Mouse (Mus musculus): ENCODE data around the gene Xpr1. TPM values are rescaled to one million over a fixed set of nuclear protein-coding genes. Genes with fewer than 3 reads are reported as not detected.

The Xpr1 gene
- 10 to 100 TPM; 86.6 to 97.3 (median 93.7) TPM for total RNA-seq (2022)

GRCm38 (mm10) chr1:155416701-155417677 is at the start of gene Xpr1:
Xpr1 (minus strand) TSS chr1:155417415.
- peak; percentile 88 to 94 for DNase-seq (ENCODE audit: low spot score in 2 of 2)

GRCm38 (mm10) chr1:155463442-155463841 is 46.2 kb upstream of the Xpr1 start:
- DNase-seq (ENCODE audit: low spot score in 2 of 2) = no peak

GRCm38 (mm10) chr1:155462582-155462981 is 45.4 kb upstream of the Xpr1 start:
- DNase-seq (ENCODE audit: low spot score in 2 of 2) = no peak

- DNase-seq (ENCODE audit: low spot score in 2 of 2) = no peak
These were observed 40.3 kb upstream of the Xpr1 start for GRCm38 (mm10) chr1:155457532-155457931.

- no peak for DNase-seq (ENCODE audit: low spot score in 2 of 2)
These were observed 36.0 kb upstream of the Xpr1 start for GRCm38 (mm10) chr1:155453180-155453579.

- DNase-seq (ENCODE audit: low spot score in 2 of 2) = no peak
These were observed 31.7 kb upstream of the Xpr1 start for GRCm38 (mm10) chr1:155448932-155449331.

- DNase-seq (ENCODE audit: low spot score in 2 of 2) = no peak
These were observed 30.1 kb upstream of the Xpr1 start for GRCm38 (mm10) chr1:155447277-155447676.

- no peak for DNase-seq (ENCODE audit: low spot score in 2 of 2)
These were observed 25.9 kb upstream of the Xpr1 start for GRCm38 (mm10) chr1:155443115-155443514.

GRCm38 (mm10) chr1:155442521-155443001 is 25.3 kb upstream of the Xpr1 start:
- peak; percentile 21 to 29 for DNase-seq (ENCODE audit: low spot score in 2 of 2)

GRCm38 (mm10) chr1:155439551-155439950 is 22.3 kb upstream of the Xpr1 start:
- DNase-seq (ENCODE audit: low spot score in 2 of 2) = no peak

GRCm38 (mm10) chr1:155438525-155438924 is 21.3 kb upstream of the Xpr1 start:
- DNase-seq (ENCODE audit: low spot score in 2 of 2) = no peak

- no peak for DNase-seq (ENCODE audit: low spot score in 2 of 2)
These were observed 12.1 kb upstream of the Xpr1 start for GRCm38 (mm10) chr1:155429304-155429703.

GRCm38 (mm10) chr1:155427126-155427865 is 10.1 kb upstream of the Xpr1 start:
- DNase-seq (ENCODE audit: low spot score in 2 of 2) = no peak

GRCm38 (mm10) chr1:155425743-155426315 is 8.6 kb upstream of the Xpr1 start:
- no peak for DNase-seq (ENCODE audit: low spot score in 2 of 2)

GRCm38 (mm10) chr1:155425285-155425684 is 8.1 kb upstream of the Xpr1 start:
- DNase-seq (ENCODE audit: low spot score in 2 of 2) = no peak

- DNase-seq (ENCODE audit: low spot score in 2 of 2) = no peak
These were observed 6.6 kb upstream of the Xpr1 start for GRCm38 (mm10) chr1:155423801-155424200.

- DNase-seq (ENCODE audit: low spot score in 2 of 2) = no peak
These were observed 4.8 kb upstream of the Xpr1 start for GRCm38 (mm10) chr1:155422022-155422421.

GRCm38 (mm10) chr1:155416147-155416700 is 991 bp downstream of the Xpr1 start:
- no peak for DNase-seq (ENCODE audit: low spot score in 2 of 2)

- DNase-seq (ENCODE audit: low spot score in 2 of 2) = no peak
These were observed 1.8 kb downstream of the Xpr1 start for GRCm38 (mm10) chr1:155415421-155415820.

GRCm38 (mm10) chr1:155412705-155413104 is 4.5 kb downstream of the Xpr1 start:
- DNase-seq (ENCODE audit: low spot score in 2 of 2) = no peak

GRCm38 (mm10) chr1:155408577-155408966 is 8.6 kb downstream of the Xpr1 start:
- no peak for DNase-seq (ENCODE audit: low spot score in 2 of 2)
